Mouse (Mus musculus): ENCODE measurements around the gene Gpc5.

Gene Gpc5

DNA sequence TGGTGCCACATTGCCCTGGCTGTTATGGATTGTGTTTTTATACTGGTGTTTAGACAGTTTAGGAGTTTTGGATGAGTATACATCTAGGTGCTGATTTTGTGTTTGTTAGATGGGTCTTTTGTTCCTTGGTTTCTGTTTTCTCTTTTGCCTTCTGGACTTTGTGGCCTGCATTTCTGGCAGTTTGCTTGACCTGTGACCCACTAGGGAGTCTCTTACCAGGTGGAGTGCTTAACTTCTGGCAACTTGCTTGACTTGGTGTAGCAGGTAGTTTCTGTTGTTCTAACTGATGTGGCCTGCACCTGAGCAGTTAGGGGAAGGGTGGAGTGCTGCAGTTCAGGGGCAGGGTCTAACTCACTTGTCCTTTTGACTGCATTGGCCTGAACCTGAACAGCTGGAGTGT, 14.3 kb downstream of the Gpc5 start:
- no peak for DNase-seq (ENCODE audit: low read depth, low spot score)

DNA sequence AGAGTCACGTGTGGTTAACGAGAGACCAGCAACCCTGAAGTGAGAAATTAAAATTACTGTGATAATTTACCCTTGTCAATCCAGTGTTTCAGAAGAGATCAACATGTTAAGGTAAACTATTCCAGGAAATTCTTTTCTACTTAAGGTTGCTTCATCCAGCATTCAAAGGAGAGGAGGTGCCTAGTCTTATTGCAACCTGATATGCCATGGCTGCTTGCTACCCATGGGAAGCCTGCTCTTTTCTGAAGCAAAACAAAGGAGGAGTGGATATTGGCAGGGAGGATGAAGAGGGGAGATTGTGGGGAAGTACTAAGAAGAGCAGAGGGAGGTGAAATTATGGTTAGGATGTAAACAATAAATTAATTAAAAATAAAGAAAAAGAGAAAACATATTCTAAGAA, 15.5 kb downstream of the Gpc5 start:
- DNase-seq (ENCODE audit: low read depth, low spot score): no peak

DNA sequence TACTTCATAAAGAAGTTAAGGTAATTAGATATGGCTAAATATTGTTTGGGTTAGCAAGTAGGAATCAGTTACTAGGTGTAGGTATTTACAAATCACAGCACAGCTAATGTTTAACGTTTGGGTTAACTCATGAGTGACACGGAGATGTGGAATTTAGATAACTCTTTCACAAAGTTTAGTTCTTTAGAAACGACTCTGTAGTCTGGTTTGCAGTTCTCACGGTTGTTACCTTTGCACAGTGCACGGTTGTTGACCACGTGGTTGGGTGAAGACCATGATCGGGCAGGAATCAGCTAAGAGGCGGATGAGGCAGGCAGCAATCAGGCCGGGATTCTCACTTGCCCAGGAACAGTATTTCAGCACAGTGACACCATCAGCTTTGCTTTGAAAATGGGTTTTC, 26.6 kb downstream of the Gpc5 start:
- no peak for DNase-seq (ENCODE audit: low read depth, low spot score)

DNA sequence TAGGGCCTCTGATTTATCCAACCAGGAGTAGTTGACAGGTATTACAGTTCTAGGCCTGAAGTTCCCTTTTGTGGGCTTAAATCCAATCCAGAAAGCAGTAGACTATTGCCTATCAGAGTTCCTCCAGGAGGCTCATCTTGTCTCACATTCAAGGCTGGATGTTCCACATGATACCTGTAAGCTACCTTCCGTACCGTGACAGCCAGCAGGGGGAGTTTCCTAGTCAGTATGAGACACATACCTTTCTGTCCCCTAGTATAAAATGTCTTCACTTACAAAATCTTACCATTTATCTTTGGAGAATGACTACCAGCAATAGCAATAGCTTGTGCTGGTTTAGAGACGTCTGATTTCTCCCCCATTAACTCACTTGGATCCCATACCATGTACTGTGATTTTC, 56.8 kb downstream of the Gpc5 start:
- peak; percentile 52 for DNase-seq (ENCODE audit: low read depth, low spot score)

DNA sequence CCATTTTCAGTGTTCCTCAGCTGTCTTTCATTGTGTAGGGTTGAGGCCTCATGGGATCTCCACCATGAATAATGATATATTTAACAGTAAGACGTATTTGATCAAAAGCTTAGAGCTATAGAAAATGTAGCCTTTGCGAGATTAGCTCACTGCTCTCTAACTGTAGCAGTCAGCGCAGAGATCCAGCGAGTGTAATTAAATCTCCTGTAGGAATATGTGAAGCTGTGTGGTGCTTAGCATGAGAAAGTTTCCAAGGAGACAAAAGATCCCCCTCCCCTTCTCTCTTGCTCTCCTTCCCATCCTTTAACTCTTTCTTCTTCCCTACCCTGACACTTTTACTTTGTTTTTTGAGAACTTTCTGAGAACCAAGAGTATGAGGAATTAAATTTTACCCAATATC, 64.6 kb downstream of the Gpc5 start:
- DNase-seq (ENCODE audit: low read depth, low spot score): no peak

DNA sequence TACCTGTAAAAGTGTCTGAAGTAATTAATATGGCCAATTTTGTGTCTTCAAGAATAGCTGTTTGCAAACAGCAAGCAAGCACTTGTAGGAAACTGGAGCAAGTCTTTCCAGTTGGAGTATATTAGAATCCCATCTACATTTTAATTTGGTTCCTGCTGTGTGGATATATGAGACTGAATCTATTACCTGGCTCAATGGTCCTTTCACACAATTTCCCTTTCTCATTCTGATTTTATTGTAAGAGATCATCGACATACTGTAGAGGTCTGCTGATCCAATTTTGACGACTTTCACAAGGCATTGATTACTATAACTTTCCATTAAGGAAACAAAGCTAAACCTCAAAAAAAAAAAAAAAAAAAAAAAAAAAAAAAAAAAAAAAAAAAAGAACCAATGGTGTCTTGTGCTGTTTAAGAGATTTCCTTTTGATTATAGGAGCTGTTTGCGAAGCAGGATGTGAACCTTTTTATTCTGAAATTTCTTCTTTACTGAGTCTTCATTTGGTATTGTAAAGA, 85.4 kb downstream of the Gpc5 start:
- DNase-seq (ENCODE audit: low read depth, low spot score): no peak

DNA sequence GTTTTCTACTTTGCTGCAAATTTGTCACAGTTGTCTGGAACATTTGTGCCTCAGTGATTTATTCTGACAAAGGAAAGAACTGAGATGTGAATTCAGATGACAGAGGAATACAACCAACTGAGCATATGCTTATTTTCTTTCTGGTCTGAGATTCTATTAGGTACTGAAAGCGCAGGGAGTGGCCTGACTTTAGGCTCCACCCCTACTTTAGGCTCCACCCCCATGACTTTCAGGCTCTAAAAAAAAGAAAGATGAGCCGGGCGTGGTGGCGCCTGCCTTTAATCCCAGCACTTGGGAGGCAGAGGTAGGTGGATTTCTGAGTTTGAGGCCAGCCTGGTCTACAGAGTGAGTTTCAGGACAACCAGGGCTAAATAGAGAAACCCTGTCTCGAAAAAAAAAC, 87.9 kb downstream of the Gpc5 start:
- peak; percentile 18 for DNase-seq (ENCODE audit: low read depth, low spot score)

DNA sequence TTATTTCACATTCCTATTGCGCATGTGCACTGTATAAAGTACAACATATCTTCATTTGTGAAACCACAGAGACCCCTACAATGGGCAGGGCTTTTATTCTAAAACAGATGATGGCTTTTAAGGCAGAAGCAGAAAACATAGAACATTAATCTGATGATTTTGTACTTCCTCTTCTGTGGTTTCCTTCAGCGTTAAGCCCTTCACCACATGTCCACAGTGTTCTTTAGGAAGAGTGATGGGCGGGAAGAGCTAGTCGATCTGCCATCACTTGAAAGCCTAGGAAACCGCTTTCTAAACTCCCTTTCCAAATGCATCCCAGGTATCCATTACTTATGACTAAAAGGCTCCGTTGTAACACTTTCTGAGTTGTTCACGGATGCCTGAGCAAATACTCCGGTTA, 96.2 kb downstream of the Gpc5 start:
- DNase-seq (ENCODE audit: low read depth, low spot score): no peak

DNA sequence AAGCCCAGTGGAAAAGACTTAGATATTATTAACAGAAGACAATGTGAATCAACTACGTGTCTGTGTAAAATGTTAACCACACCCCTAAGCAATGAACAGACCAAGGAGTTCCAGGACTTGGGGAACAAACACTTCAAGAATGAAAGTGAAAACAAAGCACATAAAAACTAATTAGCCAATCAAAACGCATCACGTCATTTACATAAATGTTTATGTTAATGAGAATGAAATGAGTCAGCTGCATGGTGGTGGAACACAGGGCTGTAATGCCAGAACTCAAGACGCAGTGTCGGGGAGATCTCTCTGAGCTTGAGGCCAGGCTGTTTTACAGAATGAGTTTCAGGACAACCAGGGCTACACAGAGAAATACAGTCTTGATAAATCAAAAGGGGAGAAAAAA, 136.1 kb downstream of the Gpc5 start:
- DNase-seq (ENCODE audit: low read depth, low spot score): no peak

DNA sequence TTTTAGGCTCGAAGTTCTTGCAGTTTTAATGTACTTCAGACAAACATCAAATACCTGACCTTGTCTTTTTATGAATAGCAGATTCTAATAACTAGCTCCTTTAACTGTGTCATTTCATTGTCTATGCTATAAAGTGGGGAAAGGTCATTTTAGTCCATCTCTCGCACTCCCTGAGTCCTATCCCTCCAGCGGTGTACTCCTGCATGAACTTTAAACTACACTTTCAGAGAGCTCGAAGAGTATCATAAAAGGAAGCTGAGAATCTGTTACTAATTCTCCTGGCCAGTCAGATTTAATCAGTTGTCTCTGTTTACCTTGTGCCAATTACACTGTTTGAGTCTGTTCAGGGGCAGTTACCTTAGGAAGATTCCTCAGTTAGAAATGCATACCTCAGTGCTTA, 144.4 kb downstream of the Gpc5 start:
- DNase-seq (ENCODE audit: low read depth, low spot score): no peak

DNA sequence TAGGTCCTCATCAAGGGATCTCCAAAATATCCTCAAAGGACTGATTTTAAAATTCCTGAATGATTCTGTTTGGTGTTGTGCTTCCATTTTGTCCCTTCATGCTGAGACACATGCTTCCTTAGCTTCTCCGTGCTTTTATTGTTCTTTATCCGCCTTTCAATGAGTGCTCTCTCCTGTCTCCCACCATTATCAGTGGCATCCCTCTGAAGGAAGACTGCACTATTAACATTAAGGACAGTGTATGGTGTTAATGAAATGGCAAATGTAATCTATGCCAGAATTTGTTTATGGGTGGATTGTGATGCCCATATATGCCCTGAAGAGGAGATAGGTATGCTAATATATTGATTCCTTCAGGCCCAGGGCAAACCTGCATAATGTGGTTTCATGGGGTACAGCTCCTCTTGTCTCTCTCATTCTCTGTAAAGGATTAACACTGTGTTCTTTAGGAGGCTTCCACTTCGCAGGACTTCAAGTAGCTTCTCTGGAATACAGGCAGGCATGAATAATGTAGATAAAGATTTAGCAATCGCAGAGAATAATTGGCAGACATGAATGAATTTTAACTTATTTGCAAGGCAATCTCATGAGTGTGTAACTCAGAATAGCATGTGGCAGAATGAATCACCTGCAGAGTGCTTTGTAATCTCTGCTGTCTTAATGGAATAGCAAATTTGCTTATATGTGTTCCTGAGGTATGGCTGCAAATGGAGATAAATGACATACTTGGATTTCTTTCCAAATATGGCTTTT, 148.8 kb downstream of the Gpc5 start:
- DNase-seq (ENCODE audit: low read depth, low spot score): no peak

DNA sequence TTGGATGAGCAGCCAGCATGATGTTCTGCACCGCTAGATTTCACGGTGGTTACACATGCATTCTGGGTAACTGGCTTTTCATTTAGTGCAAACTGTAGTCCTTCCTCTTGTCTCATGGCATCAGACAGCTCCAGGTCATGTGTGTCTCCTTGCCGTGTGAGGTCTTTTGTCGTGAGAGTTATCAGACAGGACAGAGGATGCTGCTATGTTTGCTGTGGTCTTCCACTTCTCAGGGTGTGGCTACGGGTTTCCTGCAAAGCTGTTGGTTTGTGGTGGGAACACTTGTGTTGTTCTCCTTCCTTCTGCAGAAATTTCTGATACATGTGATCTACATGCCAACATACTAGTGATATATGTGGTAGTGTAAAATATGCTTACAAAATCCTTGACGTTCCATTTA, 158.5 kb downstream of the Gpc5 start:
- DNase-seq (ENCODE audit: low read depth, low spot score): no peak

DNA sequence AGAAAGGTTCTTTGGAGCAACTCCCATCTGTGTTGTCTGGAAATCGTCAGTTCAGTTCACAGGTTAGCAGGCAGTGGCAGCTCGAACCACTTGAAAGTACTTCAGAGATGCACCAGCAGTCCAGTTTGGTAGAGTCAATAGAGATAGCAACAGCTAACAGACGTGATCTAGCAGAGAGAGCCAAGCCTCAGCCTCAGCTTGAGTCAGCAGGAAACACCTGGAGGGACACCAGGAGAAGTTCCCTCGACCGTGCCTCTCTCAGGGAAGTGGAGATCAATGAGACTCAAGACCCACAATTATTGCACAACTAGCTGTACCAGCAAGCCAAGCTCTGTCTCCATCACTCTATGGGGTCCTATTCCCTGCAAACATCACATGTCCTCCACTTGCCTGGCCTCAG, 159.8 kb downstream of the Gpc5 start:
- no peak for DNase-seq (ENCODE audit: low read depth, low spot score)

DNA sequence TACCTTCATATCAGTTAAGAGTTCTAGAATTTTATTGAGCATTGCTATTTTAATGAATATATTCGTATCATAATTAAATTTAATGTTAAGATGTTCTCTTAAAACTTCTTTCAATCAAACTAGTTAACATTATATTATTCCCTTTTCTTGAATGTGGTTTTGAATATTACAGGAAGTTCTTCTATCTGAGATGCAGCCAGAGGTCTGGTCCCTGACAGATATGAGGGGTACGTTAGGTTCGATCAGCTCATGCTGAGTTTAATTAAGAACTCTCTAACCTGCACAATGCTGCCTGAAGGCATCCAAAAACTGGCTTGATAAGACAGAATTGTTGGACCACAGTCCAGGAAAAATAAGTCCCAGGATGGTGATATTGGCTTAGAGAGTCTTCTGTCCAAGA, 161.1 kb downstream of the Gpc5 start:
- DNase-seq (ENCODE audit: low read depth, low spot score): no peak

DNA sequence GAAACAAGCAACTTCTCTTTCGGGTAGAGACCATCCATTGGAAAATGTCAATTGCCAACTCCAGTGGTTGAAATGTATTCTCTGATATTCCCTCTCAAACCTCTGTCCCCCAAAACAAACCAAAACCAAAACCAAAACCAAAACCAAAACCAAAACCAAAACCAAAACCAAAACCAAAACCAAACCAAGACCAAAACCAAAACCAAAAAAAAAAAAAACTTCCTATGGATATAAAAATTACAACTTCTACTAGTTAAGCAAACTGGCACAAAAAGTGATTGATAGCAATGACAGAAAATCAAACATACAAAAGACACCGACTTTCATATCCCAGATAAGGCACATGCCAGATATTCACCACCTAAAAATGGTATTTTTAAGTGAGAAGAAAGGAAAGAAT, 161.7 kb downstream of the Gpc5 start:
- DNase-seq (ENCODE audit: low read depth, low spot score): no peak

DNA sequence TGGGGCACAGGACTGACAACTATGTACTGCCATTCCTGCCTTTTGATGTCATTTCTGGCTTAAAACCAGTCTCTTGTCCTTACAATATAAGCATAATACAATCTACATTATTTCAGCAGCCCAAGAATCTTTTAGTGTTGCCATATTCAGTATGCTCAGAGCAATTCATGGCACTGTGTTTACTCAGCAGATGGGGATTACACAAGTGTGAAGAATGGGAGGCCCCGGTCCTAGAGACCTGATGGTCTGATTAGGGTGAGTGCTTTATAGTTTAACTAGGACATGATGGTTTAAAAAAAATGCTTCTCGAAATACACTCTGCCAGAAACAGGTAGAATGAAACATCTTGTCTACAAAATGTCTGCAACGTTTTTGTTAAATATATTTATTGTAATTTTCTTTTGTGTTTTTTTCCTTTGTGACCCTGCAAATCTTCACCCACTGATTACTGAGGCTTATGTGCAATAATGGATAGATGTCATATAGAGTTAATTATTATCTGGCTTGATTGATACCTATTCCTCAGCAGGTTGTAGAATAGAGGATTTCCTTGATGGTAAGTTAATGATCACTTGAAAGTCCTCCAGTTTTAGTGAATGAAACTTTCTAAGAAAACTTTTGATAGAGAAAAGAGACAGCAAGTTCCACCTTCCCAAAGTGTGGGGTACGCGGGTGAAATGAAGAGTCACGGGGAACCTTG, 177.8 kb downstream of the Gpc5 start:
- DNase-seq (ENCODE audit: low read depth, low spot score): no peak

DNA sequence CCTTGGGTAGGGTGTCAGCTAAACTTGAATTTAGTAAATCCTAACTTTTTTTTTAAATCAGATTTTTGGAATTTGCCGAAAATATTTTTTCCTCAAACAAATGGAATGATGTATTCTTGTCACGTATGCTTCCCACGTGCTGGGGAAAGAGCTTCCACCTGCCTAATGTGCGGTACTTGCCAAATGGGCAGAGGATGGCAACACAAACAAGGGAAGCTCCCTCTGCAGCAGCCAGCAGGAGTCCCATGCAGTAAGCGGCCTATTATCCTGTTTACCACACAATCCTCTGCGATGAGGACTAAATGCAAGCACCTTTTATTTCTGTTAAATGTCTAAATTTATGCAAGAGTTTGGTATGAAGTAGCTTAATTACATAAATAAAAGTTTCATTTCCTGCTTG, 178.4 kb downstream of the Gpc5 start:
- DNase-seq (ENCODE audit: low read depth, low spot score): no peak

DNA sequence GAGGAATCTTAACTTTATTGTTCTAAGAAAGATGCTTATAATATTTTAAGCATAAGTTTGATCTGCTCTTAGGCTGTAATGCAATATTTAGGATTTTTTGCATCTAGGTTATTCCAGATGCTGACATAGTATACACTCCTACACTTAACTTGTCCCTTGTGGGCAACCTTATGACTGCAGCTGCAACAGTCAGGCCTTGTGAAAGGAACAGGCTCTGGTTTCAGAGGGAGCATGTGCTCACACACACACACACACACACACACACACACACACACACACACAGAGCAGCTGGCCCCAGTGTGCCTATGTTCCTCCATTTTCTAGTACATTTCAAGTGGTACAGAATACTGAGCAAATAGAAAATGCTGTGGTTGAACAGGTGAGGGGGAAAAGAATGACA, 190.8 kb downstream of the Gpc5 start:
- DNase-seq (ENCODE audit: low read depth, low spot score): no peak

DNA sequence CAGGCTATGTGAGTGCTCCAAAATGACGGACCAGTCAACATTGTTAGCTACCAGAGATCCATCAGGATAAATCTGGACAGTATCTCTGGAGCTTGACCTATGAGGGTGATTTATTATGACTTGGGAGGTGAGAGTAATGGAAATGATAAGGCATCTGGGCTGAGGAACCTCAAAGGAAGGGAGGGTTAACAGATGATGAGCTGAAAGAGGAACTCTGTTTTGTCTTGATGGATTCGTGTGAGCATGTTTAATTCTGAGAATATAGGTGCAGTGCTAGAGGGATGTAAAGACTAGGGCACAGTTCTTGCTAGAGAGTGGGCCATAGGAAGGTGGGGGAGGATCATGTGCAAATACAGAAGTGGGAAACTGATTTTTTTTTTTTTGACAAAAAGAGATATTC, 232.2 kb downstream of the Gpc5 start:
- DNase-seq (ENCODE audit: low read depth, low spot score): no peak

DNA sequence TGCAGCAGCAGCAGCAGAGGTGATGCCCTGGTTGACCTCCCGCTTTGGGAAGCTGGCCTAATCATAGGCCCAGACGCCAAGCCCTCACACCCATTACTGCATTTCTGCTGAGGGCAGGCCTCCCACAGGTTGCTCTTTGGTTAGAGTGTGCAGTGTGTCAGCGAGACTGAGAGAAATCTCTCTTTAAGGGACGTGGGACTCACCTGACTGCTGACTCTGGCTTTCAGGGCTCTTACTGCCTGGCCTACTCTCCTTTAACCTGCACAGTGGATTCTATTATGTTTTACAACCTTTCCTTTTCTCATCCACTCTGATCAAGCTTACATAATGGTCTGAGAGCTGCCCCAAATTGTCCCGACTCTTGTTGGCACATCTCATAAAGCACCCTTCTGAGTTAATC, 234.4 kb downstream of the Gpc5 start:
- DNase-seq (ENCODE audit: low read depth, low spot score): no peak

DNA sequence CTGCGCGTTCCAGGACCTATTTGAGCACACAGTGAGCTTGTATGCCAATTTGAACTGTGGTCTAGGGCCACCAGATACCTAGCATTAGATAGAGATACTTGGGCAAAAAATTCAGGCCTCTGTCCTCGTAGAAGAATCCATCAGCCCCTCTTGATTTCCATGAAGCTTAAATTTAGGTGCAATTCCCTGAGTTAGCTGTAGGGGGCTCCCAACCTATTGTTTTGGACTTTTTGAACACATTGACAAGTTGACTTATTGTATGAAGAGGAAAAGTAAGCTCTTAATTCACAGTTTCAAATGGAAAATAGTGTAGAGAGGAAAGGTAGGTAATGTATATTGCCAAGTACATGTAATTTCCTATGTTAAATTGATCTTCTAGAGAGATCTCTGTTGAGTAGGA, 247.1 kb downstream of the Gpc5 start:
- DNase-seq (ENCODE audit: low read depth, low spot score): peak; percentile 28

DNA sequence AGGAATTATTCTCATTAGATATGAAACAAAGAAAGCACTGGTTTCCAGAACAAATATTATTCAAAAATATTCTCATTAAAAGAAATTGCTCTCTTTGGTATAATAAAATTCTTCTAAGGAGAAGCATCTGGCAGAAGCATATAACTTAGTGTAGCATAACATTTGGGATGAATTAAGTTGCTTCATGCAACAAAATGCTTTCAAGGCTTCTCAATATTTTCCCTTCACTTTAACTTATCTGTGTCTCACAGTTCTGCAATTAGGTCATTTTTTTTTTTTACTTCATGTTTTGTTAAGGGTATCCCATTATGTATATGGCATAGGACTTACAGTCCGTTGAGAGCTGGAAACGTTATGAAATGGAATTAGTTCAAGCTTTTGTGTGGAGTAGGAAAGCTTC, 250.6 kb downstream of the Gpc5 start:
- DNase-seq (ENCODE audit: low read depth, low spot score): no peak

DNA sequence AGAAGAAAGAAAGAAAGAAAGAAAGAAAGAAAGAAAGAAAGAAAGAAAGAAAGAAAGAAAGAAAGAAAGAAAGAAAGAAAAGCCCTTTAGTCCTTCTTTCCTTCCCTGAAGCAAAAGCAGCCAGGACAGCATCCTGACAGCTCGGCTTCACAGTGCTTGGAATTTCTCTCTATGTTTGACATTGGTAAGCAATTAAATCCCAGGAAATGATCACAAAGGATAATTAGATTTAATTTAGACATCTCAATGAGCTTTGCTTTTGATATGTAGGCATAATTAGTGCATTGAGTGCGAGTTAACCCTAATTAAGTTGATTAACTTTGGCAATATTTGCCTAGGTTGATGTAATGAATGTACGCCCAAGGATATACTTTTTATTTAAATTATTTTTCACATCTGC, 257.4 kb downstream of the Gpc5 start:
- no peak for DNase-seq (ENCODE audit: low read depth, low spot score)

All from ES-CJ7 (cell line).